Mouse (Mus musculus) induced T-regulatory cell, adult 2 months (primary cell): Measurements from ENCODE around the gene Igsf21.

Experiments
- DNase-seq: peaks from one replicate; pipeline ENCODE4 v3.0.0-alpha.2; 2012; ENCODE audit warnings: low read depth

The Igsf21 gene

GRCm38 (mm10) chr4:140196717-140197116, 49.9 kb downstream of the Igsf21 start:
- no peak for DNase-seq

DNA sequence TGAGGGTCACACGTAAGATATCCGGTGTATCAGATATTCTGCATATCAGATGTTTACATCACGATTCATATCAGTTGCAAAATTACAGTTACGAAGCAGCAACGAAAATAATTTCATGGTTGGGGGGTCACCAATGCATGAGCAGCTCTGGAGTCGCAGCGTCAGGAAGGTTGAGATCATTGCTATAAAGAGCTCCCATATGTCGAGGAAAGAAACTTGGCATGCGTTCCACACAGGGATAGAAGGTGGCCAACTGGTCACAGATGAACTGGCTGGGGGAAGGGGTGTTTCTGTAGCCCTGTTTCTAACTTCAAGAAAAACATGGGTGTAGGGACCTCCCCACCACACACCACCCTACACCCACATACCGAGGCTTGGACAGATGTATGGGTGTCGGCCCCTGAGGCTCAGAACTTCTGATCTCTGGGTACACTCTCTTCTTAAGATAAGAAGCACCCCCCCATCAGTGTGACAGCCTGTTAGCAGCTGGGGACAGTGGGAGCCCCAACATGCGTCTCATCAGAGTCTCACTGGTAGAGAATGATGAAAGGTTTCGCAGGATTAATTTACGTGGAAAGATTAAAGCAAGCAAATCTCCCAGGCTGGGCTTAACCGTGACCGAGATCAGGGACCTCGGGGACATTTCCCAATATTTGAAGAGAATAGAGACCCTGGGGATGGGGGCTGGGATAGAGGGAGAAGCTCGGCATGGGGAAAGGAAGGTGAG, 54.1 kb downstream of the Igsf21 start:
- DNase-seq = no peak

DNA sequence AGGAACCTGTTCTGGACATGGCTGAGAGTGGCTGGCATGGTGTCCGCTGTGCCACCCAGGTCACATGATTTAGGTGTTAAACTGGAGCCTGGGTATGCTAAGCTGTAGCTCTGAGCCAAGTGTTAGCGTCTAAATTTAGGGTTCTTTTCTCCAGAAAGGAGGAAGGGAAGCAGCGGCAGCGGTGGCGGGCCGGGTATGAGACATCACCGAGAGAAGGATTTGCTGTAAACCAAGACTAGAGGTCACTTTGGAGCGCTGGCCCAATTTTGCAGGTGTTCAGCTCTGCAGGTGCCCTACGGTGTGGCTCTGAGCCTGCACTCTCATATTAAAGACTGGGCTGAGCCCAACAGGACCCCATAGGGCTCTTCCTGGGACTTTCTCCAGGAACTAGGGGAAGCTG, 57.0 kb downstream of the Igsf21 start:
- DNase-seq = no peak

DNA sequence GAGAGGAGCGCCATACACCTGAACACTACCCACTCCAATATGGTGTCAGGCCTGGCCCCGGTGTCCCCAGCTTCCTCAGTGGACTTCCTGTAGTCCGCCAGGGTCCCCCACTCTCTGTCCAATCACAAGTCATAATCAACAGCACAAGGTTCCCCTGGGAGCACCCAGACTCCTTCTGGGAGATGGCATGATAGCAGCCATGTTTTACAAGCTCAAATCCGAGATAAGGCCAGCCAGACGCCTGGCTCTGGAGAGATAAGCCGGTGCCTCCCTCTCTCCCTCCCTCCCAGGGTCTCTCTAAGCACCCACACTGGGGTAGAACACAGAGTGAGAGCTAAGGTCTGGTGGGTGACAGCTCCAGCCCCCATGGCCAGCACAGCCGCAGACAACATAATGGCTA, 58.0 kb downstream of the Igsf21 start:
- no peak for DNase-seq

DNA sequence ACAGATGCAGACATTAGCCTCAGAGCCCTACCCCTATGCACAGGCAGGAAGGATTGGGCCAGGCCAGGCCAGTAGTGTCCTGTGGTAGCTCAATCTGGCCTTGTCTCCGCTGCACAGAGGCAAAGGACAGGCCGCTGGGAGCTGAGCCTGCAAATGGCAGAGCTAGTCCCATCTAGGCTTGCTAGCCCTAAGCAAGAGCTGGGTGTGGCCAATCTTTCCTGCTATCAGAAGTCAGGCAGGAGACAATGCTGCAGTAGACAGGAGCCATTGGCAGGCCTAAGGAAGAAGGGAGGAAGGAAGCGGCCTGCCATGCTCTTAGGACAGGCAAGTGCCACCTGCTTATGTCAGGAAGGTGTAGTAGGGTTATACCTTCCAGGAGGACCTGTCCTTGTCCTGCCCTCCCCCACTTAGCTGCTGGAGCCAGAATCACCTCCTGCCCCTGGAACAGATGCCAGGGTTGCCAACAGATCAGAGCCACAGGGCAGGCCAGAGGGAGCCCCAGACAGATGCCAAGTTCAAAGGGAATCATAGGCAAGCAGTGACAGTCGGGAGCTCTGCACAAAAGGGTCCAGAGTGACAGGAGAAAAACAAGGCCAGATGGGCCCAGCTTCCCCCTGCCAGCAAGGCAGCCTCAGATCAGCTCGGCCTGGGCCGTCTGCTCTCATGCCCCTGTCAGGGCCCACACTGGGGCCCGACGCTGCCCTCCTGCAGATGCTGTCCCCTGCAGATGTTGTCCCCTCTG, 59.0 kb downstream of the Igsf21 start:
- DNase-seq = no peak

GRCm38 (mm10) chr4:140179576-140179975, 67.0 kb downstream of the Igsf21 start:
- DNase-seq = no peak

GRCm38 (mm10) chr4:140177055-140177454, 69.5 kb downstream of the Igsf21 start:
- no peak for DNase-seq

GRCm38 (mm10) chr4:140173746-140174399, 72.7 kb downstream of the Igsf21 start:
- no peak for DNase-seq

GRCm38 (mm10) chr4:140173084-140173483, 73.5 kb downstream of the Igsf21 start:
- DNase-seq = no peak

- DNase-seq = no peak
Measured at GRCm38 (mm10) chr4:140171917-140172316, 74.7 kb downstream of the Igsf21 start.

- no peak for DNase-seq
Measured at GRCm38 (mm10) chr4:140171189-140171588, 75.4 kb downstream of the Igsf21 start.

DNA sequence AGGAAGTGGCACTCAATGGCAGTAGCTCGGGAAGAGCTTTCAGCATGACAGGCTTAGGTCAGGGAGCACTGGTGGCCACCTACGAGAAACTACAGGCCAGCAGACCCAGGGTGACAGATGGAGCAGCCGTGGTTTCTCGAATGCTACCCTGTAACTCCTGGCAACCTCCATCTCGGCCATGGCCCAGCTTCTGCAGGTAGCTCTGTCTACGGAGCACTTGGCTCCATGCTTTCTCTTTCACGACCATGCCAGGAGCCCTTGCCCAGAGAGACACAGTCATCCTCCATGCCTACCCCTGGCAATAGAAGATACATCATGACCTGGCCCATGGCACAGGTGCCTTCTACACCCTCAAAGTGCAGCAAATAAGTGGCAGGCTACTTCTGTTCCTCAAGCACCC, 80.7 kb downstream of the Igsf21 start:
- DNase-seq = no peak

GRCm38 (mm10) chr4:140164662-140165061, 81.9 kb downstream of the Igsf21 start:
- DNase-seq = no peak

DNA sequence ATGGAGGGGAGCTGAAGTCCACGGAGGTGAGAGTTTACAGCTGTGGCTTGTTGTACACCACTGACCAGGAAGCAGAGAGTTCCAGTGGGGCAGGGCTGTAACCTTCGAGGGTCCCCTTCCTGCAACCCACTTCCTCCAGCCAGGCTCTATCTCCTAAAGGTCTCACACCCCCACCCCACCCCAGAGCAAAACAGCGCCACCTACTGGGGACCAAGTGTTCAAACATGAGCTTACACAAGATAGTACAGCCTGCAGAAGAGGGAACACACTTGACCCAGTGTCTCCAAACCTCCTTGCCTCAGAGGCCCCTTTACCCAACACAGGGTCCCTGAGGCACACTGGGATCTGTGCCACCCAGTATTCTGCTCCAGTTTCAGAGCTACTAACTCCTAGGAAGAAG, 87.0 kb downstream of the Igsf21 start:
- DNase-seq = no peak

DNA sequence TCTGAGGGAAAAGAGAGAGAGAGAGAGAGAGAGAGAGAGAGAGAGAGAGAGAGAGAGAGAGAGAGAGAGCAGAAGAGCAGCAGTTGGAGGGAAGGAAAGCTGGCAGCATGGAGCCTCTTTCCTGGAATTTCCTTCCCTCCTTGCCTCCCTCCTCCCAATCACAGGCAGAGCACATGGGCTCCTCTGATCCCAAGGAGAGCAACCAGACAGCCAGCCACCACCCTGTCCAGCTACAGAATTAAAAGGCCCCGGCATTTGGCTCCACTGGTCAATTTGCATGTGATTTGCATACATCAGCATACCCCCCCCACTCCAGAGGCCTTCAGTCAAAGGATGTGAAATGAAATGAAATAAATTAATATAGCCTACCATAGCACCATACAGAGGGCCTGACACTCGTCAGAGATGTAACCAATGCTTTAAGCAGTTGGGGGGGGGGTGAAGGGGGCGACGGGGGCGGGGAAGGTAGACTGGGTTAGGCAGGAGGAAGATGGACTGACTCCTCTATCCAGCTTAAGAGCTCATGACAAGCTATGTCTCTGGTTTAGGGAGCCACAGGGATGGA, 91.6 kb downstream of the Igsf21 start:
- DNase-seq = no peak

GRCm38 (mm10) chr4:140154484-140154883, 92.1 kb downstream of the Igsf21 start:
- no peak for DNase-seq

DNA sequence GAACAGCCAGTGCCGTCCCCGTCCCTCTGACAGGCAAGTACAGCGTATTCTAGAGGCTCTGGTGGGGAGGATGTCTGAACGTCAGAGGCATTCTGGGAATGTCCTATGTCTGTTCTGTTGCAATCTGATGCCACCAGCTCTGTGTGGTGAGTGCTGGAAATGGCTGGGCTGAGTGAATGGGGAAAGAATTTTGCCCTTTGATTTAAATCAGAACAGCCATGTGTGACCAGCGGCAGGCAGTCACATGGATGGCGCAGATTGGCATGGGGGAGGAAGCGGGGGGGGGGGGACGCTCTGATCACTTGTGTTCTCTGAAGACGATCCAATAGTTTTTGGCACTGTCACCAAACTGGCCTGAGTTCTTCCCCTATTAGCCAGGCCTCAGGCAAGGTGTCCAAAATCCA, 92.9 kb downstream of the Igsf21 start:
- DNase-seq = no peak

- DNase-seq = peak; percentile 15
Measured at GRCm38 (mm10) chr4:140153101-140153500, 93.5 kb downstream of the Igsf21 start.

GRCm38 (mm10) chr4:140149706-140150105, 96.9 kb downstream of the Igsf21 start:
- no peak for DNase-seq

DNA sequence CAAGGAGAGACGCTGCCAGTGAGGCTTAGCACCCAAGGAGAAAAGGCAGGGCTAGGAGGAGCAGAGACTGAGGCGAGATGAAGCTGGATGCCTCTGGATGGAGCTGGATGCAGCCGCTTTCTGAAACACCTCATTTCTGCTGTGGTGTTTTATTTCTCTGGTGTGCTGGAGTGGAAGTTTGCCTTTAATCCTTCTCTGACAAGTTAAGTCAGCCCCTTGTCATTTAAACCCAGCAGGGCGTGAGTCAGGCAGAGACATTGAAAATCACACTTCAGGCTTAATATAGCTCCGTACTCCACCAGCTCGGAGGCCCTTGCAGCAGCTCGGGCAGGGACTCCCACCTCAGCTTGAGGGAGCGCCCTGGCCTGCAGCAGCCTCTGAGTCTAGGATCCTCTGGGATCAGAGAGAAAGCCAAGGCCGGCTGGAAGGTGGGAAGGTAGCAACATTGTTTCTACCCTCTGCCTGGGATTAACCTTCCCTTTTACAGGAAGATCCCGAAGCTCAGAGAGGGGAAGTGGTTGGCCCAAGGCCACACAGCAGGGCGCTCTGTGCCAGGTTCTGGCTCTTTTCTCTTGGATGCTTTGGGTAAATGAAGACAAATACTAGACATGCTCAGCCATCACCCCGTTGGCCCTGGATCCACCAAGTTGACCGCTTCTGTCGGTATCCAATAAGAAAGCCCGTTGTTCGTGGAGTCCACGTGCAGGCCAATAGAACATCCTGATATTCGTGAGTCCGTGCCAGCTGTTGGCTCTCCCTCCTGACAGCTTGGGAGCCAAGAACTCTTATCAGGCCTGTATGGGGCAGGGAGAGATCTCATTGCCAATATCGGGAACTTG, 98.5 kb downstream of the Igsf21 start:
- DNase-seq = no peak

DNA sequence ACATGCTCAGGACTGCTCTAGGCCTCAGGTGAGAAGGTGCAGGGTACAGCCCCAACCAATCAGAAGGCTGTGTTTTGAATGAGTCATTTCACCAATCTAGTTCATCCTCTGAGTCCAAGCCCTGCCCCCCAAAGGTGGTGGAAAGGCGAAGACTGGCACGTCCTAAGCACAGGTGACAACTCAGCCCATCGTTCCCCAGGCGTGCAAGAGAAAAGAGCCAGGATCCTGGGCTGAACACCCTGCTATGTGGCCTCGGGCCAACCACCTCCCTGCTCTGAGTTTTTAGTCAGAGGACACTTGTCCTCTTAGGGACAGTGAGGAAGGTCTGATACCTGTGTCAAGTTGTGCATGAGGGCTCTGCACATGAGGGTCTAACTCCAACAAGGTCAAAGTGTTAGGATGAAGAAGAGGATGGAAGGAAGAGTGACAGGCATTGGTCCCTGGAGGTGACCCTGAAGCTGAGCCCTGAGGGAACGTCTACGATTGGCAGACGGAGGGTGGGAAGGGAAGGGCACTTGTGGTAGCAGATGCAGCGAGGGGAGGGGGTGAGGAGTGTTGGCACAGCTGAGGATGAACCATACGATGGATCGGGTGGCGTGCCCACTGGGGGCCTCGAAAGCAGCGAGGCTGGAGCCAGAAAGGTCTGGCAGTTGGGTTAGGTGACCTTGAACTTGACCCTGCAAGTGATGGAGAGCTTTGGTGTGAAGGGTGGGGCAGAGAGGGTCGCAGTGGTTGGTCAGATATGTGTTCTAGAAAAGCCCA, 99.3 kb downstream of the Igsf21 start:
- no peak for DNase-seq
